In genomic region chr2:127622065-127622464, GRCm38 (mm10) we compare ENCODE assay signal across 22 mouse cellular contexts. TPM values are rescaled to one million over a fixed set of nuclear protein-coding genes. Genes with fewer than 3 reads are reported as not detected.
A peak's percentile ranks its signal among the peaks of the same experiment; 100 is the strongest.
DNase-seq lines count a peak whose midpoint lies in the region; ATAC-seq lines count a peak whose summit lies in the region.
"Had no signal": no experiment of that assay in that cellular context is flagged by ENCODE, and none has a peak within 500 bp of the region (broad histone marks: within the 10 kb centered on the region; RNA-seq: fewer than 3 reads in every experiment).

No protein-coding gene starts in this region.

- WGBS in hindbrain, embryonic 13.5 days, result 48% methylated on average over 3 of the region's 3 CpGs
- WGBS in hindbrain, embryonic 10.5 days, result 63% methylated on average over 3 of the region's 3 CpGs
- 36% methylated on average over 3 of the region's 3 CpGs for WGBS in neural tube, embryonic 13.5 days
- WGBS in hindbrain, embryonic 16.5 days, result 42% methylated on average over 3 of the region's 3 CpGs
- WGBS in neural tube, embryonic 15.5 days, result 28% methylated on average over 3 of the region's 3 CpGs
- 52% methylated on average over 3 of the region's 3 CpGs for WGBS in liver, embryonic 12.5 days (ENCODE audit: insufficient replicate concordance)
- 64% methylated on average over 3 of the region's 3 CpGs for WGBS in midbrain, embryonic 10.5 days

- no peak overlapping the region for H3K4me2 ChIP-seq in hindbrain, embryonic 13.5 days
- H3K4me2 ChIP-seq in neural tube, embryonic 13.5 days, result no peak overlapping the region
- H3K4me2 ChIP-seq in hindbrain, embryonic 16.5 days (ENCODE audit: low read length), result no peak overlapping the region
- H3K4me2 ChIP-seq in neural tube, embryonic 15.5 days, result 0 out of 2 replicates have a peak overlapping the region, but pooled peaks have one; percentile 9
- H3K4me2 ChIP-seq in liver, embryonic 12.5 days, result no peak overlapping the region
- H3K4me2 ChIP-seq: embryonic facial prominence, embryonic 13.5 days had no signal

- DNase-seq in hindbrain, embryonic 10.5 days (ENCODE audit: low spot score), result no peak
- DNase-seq in neural tube, embryonic 10.5 days (ENCODE audit: extremely low spot score, low spot score), result no peak
- DNase-seq in midbrain, embryonic 10.5 days (ENCODE audit: low spot score), result no peak
- DNase-seq: adrenal gland, postnatal 10 days; cerebellum, adult 18-20 months; cerebellum, adult 9-11 months; cerebellum, postnatal 36 days; gastrocnemius, postnatal 10 days; heart, adult 18-20 months; heart, postnatal 10 days; heart, postnatal 4 days had no signal

- no peaks in the 10 kb centered on the region for H3K27me3 ChIP-seq in hindbrain, embryonic 13.5 days
- H3K27me3 ChIP-seq in hindbrain, embryonic 10.5 days (ENCODE audit: insufficient read depth, poor library complexity, severe bottlenecking), result no peaks in the 10 kb centered on the region
- H3K27me3 ChIP-seq in neural tube, embryonic 13.5 days, result no peaks in the 10 kb centered on the region
- no peaks in the 10 kb centered on the region for H3K27me3 ChIP-seq in hindbrain, embryonic 16.5 days (replicated peaks; ENCODE audit: control insufficient read depth, insufficient read depth, low read length)
- H3K27me3 ChIP-seq in neural tube, embryonic 15.5 days (replicated peaks), result no peaks in the 10 kb centered on the region
- peaks cover 9% of the 10 kb centered on the region; the same call in 1 of the 2 replicates for H3K27me3 ChIP-seq in liver, embryonic 12.5 days (replicated peaks)
- H3K27me3 ChIP-seq in midbrain, embryonic 10.5 days (ENCODE audit: low read depth, poor library complexity, severe bottlenecking), result no peaks in the 10 kb centered on the region
- H3K27me3 ChIP-seq: CH12.LX; embryonic facial prominence, embryonic 13.5 days had no signal

- peak overlapping the region; percentile 13; the same call in 1 of the 2 replicates for H3K27ac ChIP-seq in hindbrain, embryonic 13.5 days
- no peak overlapping the region for H3K27ac ChIP-seq in hindbrain, embryonic 10.5 days
- H3K27ac ChIP-seq in neural tube, embryonic 13.5 days (replicated peaks), result peak overlapping the region; percentile 76
- no peak overlapping the region for H3K27ac ChIP-seq in hindbrain, embryonic 16.5 days (ENCODE audit: low read depth, low read length)
- peak overlapping the region; percentile 69 for H3K27ac ChIP-seq in neural tube, embryonic 15.5 days (replicated peaks)
- H3K27ac ChIP-seq in liver, embryonic 12.5 days, result no peak overlapping the region
- no peak overlapping the region for H3K27ac ChIP-seq in midbrain, embryonic 10.5 days (replicated peaks)
- H3K27ac ChIP-seq: embryonic facial prominence, embryonic 13.5 days; heart, embryonic 10.5 days had no signal

- H3K36me3 ChIP-seq in hindbrain, embryonic 13.5 days, result no peaks in the 10 kb centered on the region
- no peaks in the 10 kb centered on the region for H3K36me3 ChIP-seq in hindbrain, embryonic 10.5 days
- no peaks in the 10 kb centered on the region for H3K36me3 ChIP-seq in neural tube, embryonic 13.5 days
- H3K36me3 ChIP-seq in hindbrain, embryonic 16.5 days (ENCODE audit: control insufficient read depth, insufficient read depth, low read length), result no peaks in the 10 kb centered on the region
- no peaks in the 10 kb centered on the region for H3K36me3 ChIP-seq in neural tube, embryonic 15.5 days
- H3K36me3 ChIP-seq in liver, embryonic 12.5 days, result no peaks in the 10 kb centered on the region
- H3K36me3 ChIP-seq in midbrain, embryonic 10.5 days, result no peaks in the 10 kb centered on the region
- H3K36me3 ChIP-seq: embryonic facial prominence, embryonic 13.5 days; heart, embryonic 10.5 days had no signal

- ATAC-seq in hindbrain, embryonic 13.5 days (ENCODE audit: low FRiP score), result no peak
- peak; percentile 88 for ATAC-seq in neural tube, embryonic 13.5 days (ENCODE audit: low read depth)
- ATAC-seq in hindbrain, embryonic 16.5 days, result peak; percentile 70
- ATAC-seq in neural tube, embryonic 15.5 days (ENCODE audit: low FRiP score), result peak; percentile 94
- ATAC-seq in liver, embryonic 12.5 days, result no peak
- ATAC-seq: forebrain, embryonic 16.5 days; inflammation-experienced regulatory T-cells, adult 6 months; intestine, postnatal 0 days had no signal

- no peak overlapping the region for H3K4me3 ChIP-seq in hindbrain, embryonic 13.5 days
- no peak overlapping the region for H3K4me3 ChIP-seq in hindbrain, embryonic 10.5 days
- H3K4me3 ChIP-seq in neural tube, embryonic 13.5 days, result no peak overlapping the region
- H3K4me3 ChIP-seq in hindbrain, embryonic 16.5 days (ENCODE audit: low read length), result no peak overlapping the region
- no peak overlapping the region for H3K4me3 ChIP-seq in neural tube, embryonic 15.5 days (replicated peaks)
- H3K4me3 ChIP-seq in liver, embryonic 12.5 days, result no peak overlapping the region
- no peak overlapping the region for H3K4me3 ChIP-seq in midbrain, embryonic 10.5 days
- H3K4me3 ChIP-seq: embryonic facial prominence, embryonic 13.5 days; heart, embryonic 10.5 days had no signal

- H3K9me3 ChIP-seq in hindbrain, embryonic 13.5 days, result no peaks in the 10 kb centered on the region
- no peaks in the 10 kb centered on the region for H3K9me3 ChIP-seq in hindbrain, embryonic 10.5 days
- no peaks in the 10 kb centered on the region for H3K9me3 ChIP-seq in neural tube, embryonic 13.5 days
- no peaks in the 10 kb centered on the region for H3K9me3 ChIP-seq in hindbrain, embryonic 16.5 days (ENCODE audit: control insufficient read depth, low read length)
- no peaks in the 10 kb centered on the region for H3K9me3 ChIP-seq in neural tube, embryonic 15.5 days (replicated peaks)
- H3K9me3 ChIP-seq in liver, embryonic 12.5 days (replicated peaks), result no peaks in the 10 kb centered on the region
- no peaks in the 10 kb centered on the region for H3K9me3 ChIP-seq in midbrain, embryonic 10.5 days (replicated peaks)
- H3K9me3 ChIP-seq: embryonic facial prominence, embryonic 13.5 days; heart, embryonic 10.5 days had no signal

- peaks cover 3% of the 10 kb centered on the region; the same call in 1 of the 2 replicates for H3K4me1 ChIP-seq in hindbrain, embryonic 13.5 days (replicated peaks)
- peaks cover 2% of the 10 kb centered on the region for H3K4me1 ChIP-seq in hindbrain, embryonic 10.5 days (replicated peaks)
- peaks cover 15% of the 10 kb centered on the region for H3K4me1 ChIP-seq in neural tube, embryonic 13.5 days (replicated peaks)
- H3K4me1 ChIP-seq in hindbrain, embryonic 16.5 days (ENCODE audit: control insufficient read depth, insufficient read depth, low read depth, low read length), result no peaks in the 10 kb centered on the region
- H3K4me1 ChIP-seq in neural tube, embryonic 15.5 days, result peaks cover 8% of the 10 kb centered on the region
- H3K4me1 ChIP-seq in liver, embryonic 12.5 days, result no peaks in the 10 kb centered on the region
- peaks cover 7% of the 10 kb centered on the region for H3K4me1 ChIP-seq in midbrain, embryonic 10.5 days
- H3K4me1 ChIP-seq: embryonic facial prominence, embryonic 13.5 days; heart, embryonic 10.5 days had no signal

- no peak overlapping the region for H3K9ac ChIP-seq in hindbrain, embryonic 13.5 days
- H3K9ac ChIP-seq in neural tube, embryonic 13.5 days, result no peak overlapping the region
- no peak overlapping the region for H3K9ac ChIP-seq in hindbrain, embryonic 16.5 days (ENCODE audit: low read depth, low read length)
- H3K9ac ChIP-seq in neural tube, embryonic 15.5 days (replicated peaks), result no peak overlapping the region
- H3K9ac ChIP-seq in liver, embryonic 12.5 days, result no peak overlapping the region
- H3K9ac ChIP-seq: embryonic facial prominence, embryonic 13.5 days had no signal

RNA-seq across cellular contexts. Expression of gene Mal, which starts 34.4 kb away (rescaled TPM):
- 2.6 and 2.7 TPM in 2 replicates for polyA plus RNA-seq in hindbrain, embryonic 13.5 days (2015; fragmentation: Nextera tagmentation; extraction: Ambion mirVana)
- polyA plus RNA-seq in hindbrain, embryonic 10.5 days (2016; fragmentation: Nextera tagmentation; extraction: Ambion mirVana), result 0.69 and 2.4 TPM in 2 replicates
- 3.9 and 4.3 TPM in 2 replicates for polyA plus RNA-seq in neural tube, embryonic 13.5 days (2015; fragmentation: Nextera tagmentation; extraction: Ambion mirVana)
- 3.7 and 3.8 TPM in 2 replicates for polyA plus RNA-seq in hindbrain, embryonic 16.5 days (2015; fragmentation: Nextera tagmentation; extraction: Ambion mirVana)
- polyA plus RNA-seq in neural tube, embryonic 15.5 days (2015; fragmentation: Nextera tagmentation; extraction: Ambion mirVana), result 7.0 and 8.0 TPM in 2 replicates
- not detected in 2 replicates for polyA plus RNA-seq in liver, embryonic 12.5 days (2016; fragmentation: Nextera tagmentation; extraction: Ambion mirVana)
- 0.62 and 1.0 TPM in 2 replicates for polyA plus RNA-seq in midbrain, embryonic 10.5 days (2016; fragmentation: Nextera tagmentation; extraction: Ambion mirVana)
- polyA plus RNA-seq: inflammation-experienced regulatory T-cells, adult 6 months had no signal

RNA-seq across cellular contexts. Expression of gene Mrps5, which starts 35.0 kb away (rescaled TPM):
- 152 and 158 TPM in 2 replicates for polyA plus RNA-seq in hindbrain, embryonic 13.5 days (2015; fragmentation: Nextera tagmentation; extraction: Ambion mirVana)
- polyA plus RNA-seq in hindbrain, embryonic 10.5 days (2016; fragmentation: Nextera tagmentation; extraction: Ambion mirVana), result 158 and 163 TPM in 2 replicates
- polyA plus RNA-seq in neural tube, embryonic 13.5 days (2015; fragmentation: Nextera tagmentation; extraction: Ambion mirVana), result 126 and 131 TPM in 2 replicates
- 126 and 133 TPM in 2 replicates for polyA plus RNA-seq in hindbrain, embryonic 16.5 days (2015; fragmentation: Nextera tagmentation; extraction: Ambion mirVana)
- 141 and 147 TPM in 2 replicates for polyA plus RNA-seq in neural tube, embryonic 15.5 days (2015; fragmentation: Nextera tagmentation; extraction: Ambion mirVana)
- 132 and 134 TPM in 2 replicates for polyA plus RNA-seq in liver, embryonic 12.5 days (2016; fragmentation: Nextera tagmentation; extraction: Ambion mirVana)
- polyA plus RNA-seq in midbrain, embryonic 10.5 days (2016; fragmentation: Nextera tagmentation; extraction: Ambion mirVana), result 169 and 178 TPM in 2 replicates

RNA-seq across cellular contexts. Expression of gene Zfp661, which starts 35.2 kb away (rescaled TPM):
- 8.0 and 8.7 TPM in 2 replicates for polyA plus RNA-seq in hindbrain, embryonic 13.5 days (2015; fragmentation: Nextera tagmentation; extraction: Ambion mirVana)
- 8.0 and 8.3 TPM in 2 replicates for polyA plus RNA-seq in hindbrain, embryonic 10.5 days (2016; fragmentation: Nextera tagmentation; extraction: Ambion mirVana)
- polyA plus RNA-seq in neural tube, embryonic 13.5 days (2015; fragmentation: Nextera tagmentation; extraction: Ambion mirVana), result 8.3 and 9.5 TPM in 2 replicates
- polyA plus RNA-seq in hindbrain, embryonic 16.5 days (2015; fragmentation: Nextera tagmentation; extraction: Ambion mirVana), result 6.3 and 6.4 TPM in 2 replicates
- 6.3 and 6.5 TPM in 2 replicates for polyA plus RNA-seq in neural tube, embryonic 15.5 days (2015; fragmentation: Nextera tagmentation; extraction: Ambion mirVana)
- polyA plus RNA-seq in liver, embryonic 12.5 days (2016; fragmentation: Nextera tagmentation; extraction: Ambion mirVana), result 1.8 and 2.0 TPM in 2 replicates
- 7.6 and 9.6 TPM in 2 replicates for polyA plus RNA-seq in midbrain, embryonic 10.5 days (2016; fragmentation: Nextera tagmentation; extraction: Ambion mirVana)

Comparison
In these comparisons a context has a peak if more than half of its experiments do, and no peak if none do; other contexts are left out.
1. ATAC-seq: peak in neural tube, embryonic 13.5 days (single experiment), hindbrain, embryonic 16.5 days (single experiment) and neural tube, embryonic 15.5 days (single experiment); none in hindbrain, embryonic 13.5 days (single experiment) and liver, embryonic 12.5 days (single experiment).
2. H3K27ac ChIP-seq: peak in hindbrain, embryonic 13.5 days (single experiment), neural tube, embryonic 13.5 days (single experiment) and neural tube, embryonic 15.5 days (single experiment); none in hindbrain, embryonic 10.5 days (single experiment), hindbrain, embryonic 16.5 days (single experiment), liver, embryonic 12.5 days (single experiment) and midbrain, embryonic 10.5 days (single experiment).